Mouse (Mus musculus): ENCODE measurements at regions not wholly inside any gene's neighbourhood (a gene's known extent, or its start where the extent isn't known, plus 50 kb on each side); places are given as distances from the start of the nearest gene placed in this dataset.

DNA sequence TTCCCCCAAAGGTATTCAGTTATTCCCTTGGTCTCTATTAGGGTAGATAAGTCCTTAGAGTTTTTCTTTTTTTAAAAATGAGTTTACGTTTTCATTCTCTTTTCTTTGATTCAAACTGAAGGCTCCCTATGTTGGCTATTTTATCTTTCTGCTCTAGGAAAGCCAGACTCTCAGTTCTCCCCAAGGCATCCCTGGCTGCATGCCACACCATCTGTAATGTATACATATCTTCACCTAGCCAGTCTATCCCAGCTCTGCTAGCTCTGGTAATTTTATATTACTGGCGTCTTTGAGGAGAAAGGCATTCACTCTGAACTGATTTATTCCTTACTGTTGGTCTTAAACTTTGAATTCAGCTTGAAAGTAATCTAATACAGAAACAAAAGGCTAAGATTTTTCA, 65.2 kb upstream of the Cabcoco1 start:
- DNase-seq (ENCODE audit: low spot score in 2 of 2): peak; percentile 48 to 67
- intact Hi-C loops (cut with DNase I): no loop called here

DNA sequence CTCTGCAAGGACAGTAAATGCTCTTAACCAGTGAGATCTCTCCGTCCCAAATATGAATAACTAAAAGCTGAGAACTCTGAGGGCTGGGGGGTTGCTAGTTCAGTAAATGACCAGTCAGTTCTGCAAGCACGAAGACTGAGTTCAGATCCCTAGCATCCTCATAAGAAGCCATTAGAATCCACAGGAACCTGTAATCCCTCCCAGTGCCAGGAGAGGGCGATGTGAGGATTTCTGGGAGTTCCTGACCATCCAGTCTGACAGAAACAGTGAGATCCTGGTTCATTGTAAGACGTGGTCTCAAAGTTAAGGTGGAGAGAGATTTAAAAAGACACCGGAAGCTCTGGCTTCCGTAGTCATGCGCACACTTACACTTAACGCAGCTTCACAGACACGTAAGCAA, 70.2 kb upstream of the Cabcoco1 start:
- no peak for DNase-seq (ENCODE audit: low spot score in 2 of 2)
- intact Hi-C loops (cut with DNase I): no loop called here

DNA sequence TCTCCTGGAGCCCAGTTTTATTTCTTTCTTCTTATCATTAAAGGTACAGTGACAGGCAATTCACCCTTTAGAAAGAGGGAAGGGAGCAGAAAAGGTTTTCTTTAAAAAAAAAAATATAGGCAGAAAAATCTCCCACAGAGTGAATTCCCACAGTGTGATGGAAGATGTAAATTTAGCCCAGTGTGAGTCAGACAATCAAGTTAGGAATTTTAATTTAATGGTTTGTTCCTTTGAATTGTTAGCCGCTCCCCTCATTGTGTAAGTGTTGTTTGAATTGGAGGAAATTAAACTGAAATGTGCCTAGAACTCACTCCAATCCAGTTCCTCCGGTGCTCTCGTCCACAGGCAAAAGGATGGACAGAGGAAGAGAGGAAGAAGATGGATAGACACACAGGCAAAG, 71.0 kb upstream of the Cabcoco1 start:
- no peak for DNase-seq (ENCODE audit: low spot score in 2 of 2)

DNA sequence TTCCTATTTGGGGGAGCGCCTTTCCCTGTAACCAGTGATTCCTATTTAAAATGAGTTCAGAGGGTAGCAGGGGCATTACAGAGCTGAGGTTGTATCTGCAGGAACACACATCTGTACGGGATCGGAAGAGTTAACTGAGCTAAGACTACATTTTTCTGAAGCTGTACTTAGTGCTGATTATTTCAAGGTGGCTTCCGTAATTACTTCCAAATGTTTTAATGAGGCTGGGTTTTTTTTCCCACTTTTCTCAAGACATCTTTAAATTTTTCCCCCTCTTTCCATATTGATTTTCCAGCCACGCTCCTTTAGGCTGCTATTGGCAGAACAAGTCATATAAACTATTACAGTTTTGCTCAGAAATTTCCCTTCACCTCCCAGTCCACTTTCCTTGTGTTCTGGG, 82.1 kb upstream of the Cabcoco1 start:
- no peak for DNase-seq (ENCODE audit: low spot score in 2 of 2)
- intact Hi-C loops (cut with DNase I): no loop called here

More for the DNA sequence above, 71.0 kb upstream of the Cabcoco1 start:
- intact Hi-C loops (cut with DNase I): no loop called here

DNA sequence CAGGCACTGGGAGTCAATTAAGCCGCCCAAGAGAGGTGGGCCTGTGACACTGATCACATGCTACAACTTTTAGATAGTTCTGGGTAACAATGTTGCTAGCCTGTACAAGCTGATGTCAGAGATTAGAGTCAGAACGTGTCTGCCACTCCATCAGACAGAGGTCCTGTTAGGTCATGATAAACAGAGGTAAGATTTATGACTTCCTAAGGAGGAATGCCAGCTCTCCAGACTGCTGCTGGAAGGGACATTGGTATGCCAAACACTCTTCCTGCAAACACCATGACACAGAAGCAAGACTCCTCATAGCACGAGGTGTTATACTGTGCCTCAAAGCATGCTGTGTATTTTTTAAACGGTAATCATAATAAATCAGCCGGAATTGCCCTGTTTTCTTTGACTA, 83.6 kb upstream of the Cabcoco1 start:
- intact Hi-C loops (cut with DNase I): no loop called here

DNA sequence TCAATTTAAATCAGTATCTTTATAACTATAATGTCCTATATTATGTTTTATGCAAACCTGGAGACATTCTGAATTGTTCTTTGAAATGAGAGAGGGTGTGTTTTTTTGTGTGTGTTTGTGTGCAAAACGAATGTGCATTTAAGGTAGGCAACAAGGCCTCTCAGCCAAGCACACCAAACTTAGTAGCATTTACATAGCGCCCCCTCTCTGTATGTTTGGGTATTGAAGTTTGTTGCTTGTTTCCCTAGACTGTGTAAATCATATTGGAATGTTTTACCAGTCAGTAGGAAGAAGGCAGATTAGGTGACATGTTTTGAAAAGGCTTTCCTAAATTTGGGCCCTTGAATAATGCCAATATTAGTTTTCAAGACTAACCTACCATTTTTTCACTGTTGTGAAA, 84.1 kb upstream of the Cabcoco1 start:
- intact Hi-C loops (cut with DNase I): no loop called here
- no peak for DNase-seq (ENCODE audit: low spot score in 2 of 2)

More for the DNA sequence above, 83.6 kb upstream of the Cabcoco1 start:
- no peak for DNase-seq (ENCODE audit: low spot score in 2 of 2)

DNA sequence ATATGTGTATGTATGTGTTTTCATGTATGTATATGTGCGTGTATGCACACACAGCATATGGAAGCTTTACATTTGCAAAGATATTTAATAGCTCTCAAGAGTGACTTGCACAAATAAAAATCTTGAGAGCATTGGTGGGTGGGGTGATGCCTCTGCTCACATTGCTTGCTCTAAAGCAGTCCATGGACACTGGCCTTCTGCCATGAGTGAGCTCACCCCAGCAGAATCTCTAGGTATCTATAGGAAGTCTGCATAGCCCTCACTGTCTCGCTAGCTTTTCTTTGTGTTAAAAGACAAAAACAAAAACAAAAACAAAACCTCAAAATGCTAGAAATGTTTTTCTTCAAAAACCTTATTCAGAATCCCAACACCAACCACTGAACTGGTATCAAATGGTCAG, 87.8 kb upstream of the Cabcoco1 start:
- intact Hi-C loops (cut with DNase I): no loop called here
- DNase-seq (ENCODE audit: low spot score in 2 of 2): no peak

DNA sequence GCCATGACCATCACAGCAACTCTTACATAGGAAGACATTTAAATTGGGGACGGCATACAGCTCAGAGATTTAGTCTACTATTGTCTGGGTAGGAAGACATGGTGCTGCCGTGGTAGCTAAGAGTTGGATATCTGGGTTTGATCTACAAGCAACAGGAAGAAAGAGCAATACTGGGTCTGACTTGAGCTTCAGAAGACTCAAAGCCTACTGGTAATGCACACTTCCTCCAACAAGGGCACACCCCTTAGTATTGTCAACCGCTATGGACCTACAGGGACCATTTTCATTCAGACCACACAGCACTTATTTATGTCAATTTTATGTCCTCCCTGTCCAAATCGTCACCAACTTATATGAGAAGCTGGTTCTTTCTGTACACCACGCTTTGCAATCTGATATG, 90.3 kb upstream of the Tmem26 start:
- no peak for DNase-seq (ENCODE audit: low spot score in 2 of 2)
- intact Hi-C loops (cut with DNase I): no loop called here

DNA sequence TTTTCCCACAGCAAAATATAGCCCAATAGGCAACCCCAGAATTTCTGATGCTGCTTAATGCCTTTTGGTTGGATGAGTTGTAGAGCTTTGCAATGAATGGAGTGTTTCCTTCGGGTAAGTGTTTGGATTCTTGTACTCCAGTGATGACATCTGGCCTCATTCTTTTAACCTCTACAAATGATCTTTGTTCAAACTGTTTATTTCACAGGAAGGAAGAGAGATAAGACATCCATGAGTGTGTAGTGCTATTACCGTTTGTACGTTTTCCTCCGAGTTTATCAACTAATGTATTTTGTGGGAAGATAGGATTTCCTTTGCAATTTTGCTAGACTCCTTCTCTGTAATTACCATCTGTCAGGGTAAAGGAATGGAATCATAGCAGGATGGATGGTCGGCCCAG, 70.7 kb upstream of the Tmem26 start:
- intact Hi-C loops (cut with DNase I): no loop called here

DNA sequence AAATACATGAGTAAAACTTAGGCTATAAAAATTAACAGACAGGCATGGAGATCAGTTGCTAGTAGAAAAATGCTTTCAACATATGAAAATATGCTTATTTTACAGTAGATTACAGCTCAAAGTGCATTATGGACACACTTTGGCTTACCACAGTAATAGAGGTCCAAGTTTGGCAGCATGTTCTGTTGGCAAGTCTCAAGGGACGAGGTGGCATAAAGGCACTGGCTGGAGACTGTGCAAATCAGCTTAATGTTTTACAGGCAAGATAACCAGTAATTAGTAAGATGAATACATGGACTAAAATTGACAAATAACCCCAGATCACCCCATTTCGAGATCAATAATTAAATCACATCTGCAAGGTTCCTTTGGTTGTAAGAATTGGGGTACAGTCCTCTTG, 68.0 kb upstream of the Tmem26 start:
- intact Hi-C loops (cut with DNase I): no loop called here
- no peak for DNase-seq (ENCODE audit: low spot score in 2 of 2)

More for the DNA sequence above, 70.7 kb upstream of the Tmem26 start:
- DNase-seq (ENCODE audit: low spot score in 2 of 2): no peak

DNA sequence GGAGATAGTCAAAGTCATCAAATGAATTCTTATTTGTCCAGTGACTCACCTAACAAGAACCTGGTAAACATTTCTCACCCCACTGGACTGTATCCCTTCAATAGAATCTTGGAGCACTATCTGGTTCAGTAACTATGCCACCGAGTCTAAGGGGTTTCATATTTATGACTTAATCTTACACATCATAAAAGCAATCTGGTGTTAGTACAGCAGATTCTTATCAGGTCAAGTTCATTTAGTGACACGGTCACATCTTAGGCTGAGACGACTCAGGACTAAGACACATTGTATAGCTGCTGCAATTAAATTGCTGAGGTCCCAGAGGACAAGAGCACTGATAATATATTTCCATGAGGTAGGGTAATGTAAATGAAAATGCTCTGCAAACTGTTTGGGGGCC, 57.4 kb upstream of the Tmem26 start:
- DNase-seq (ENCODE audit: low spot score in 2 of 2): no peak
- intact Hi-C loops (cut with DNase I): no loop called here

DNA sequence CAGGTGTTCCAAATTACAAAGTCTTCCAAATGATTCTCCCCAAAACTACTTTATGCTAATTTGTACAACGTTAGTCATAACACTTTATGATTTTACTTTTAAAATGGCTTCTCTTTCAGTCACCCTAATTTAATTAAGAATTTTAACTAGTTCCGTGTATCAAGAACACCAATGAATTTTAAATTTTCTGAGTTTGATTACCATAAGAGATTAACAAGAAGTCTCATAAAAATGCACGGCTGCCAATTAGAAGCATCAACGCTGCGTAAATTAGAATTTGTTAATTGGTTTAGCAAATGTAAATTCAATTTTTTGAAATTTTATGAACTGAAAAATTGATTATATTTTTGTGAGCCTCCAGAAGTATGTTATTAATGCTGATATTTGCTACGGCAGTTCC, 54.1 kb upstream of the Tmem26 start:
- intact Hi-C loops (cut with DNase I): no loop called here
- DNase-seq (ENCODE audit: low spot score in 2 of 2): no peak

DNA sequence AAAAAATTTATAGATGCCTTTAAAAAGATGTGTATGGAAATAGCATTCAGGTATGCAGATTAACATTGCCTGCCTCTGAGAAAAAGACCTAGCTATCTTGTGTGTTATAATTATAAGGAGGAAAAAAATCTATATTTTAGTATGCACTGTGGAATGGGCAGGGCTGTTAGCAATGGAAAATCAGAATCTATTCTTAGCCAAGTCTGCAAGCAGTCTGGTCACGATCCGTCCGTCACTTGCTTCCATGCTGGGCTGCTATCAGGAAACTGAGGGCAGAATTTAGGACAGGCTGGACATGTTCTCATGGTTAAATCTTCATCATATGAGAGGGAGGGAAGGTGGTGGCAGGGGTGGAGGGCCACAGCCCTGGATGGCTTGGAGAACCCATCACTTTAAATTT, 53.5 kb upstream of the Tmem26 start:
- DNase-seq (ENCODE audit: low spot score in 2 of 2): peak; percentile 5 to 7
- intact Hi-C loops (cut with DNase I): no loop called here

DNA sequence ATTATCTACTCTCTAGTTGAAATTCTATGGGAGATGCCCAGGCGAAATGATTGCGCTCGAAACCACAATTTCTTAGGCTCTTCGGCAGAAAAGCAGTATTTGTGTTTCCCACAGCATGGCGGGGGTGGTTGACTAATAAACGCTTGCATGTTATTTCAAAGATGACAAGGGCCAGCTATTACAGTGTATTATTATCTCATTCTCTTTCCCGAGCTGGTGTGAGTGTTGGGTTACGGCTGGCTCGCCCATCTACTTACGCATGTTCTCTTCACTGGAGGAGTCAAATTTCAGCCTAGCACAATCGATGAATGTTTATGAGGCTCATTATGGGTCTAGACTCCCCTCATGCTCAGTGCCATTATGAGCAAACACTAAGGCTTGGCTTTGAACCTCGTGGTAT, 51.2 kb upstream of the Tmem26 start:
- no peak for DNase-seq (ENCODE audit: low spot score in 2 of 2)
- intact Hi-C loops (cut with DNase I): no loop called here

DNA sequence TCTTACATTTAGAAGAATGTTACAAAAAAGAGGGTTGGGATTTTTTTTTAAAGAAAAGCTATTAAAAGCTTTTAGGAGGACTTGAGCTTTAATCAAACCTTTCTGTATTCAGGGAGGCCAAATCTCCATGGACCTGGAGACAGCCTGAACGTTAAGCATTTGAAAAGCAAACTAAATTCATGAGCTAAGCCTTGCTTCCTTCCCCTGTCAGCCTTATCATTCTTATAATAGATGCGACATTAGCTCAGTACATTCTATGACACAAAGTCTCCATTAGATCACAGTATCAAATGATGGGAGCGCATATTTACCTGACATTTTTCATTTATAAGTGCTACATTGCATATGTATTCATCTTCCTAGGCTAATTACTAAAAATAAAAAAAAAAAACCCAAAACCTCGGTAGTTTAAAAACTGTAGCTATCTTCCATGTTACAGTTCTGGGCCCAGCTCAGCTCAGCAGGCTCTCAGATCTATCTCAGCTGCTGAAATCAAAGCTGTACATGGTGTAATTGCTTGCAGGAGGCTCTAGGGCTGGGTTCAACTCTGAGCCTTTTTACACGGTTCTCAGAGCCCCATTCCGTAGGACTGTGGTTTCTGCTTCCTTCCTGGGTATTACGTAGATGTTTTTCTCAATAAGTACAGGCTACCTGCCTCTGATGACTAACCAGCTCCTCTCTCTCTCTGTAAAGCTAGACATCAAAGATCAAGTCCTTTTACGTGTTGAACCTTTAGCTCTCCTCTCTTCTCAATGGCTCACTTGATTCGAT, 50.2 kb upstream of the Tmem26 start:
- DNase-seq (ENCODE audit: low spot score in 2 of 2): no peak
- intact Hi-C loops (cut with DNase I): no loop called here
